Mouse (Mus musculus): ENCODE data around the gene Pex5. TPM values are rescaled to one million over a fixed set of nuclear protein-coding genes. Genes with fewer than 3 reads are reported as not detected.

The Pex5 gene
- 40.3 and 43.1 TPM in 2 replicates for polyA plus RNA-seq (2016; fragmentation: Nextera tagmentation; extraction: Ambion mirVana)

DNA sequence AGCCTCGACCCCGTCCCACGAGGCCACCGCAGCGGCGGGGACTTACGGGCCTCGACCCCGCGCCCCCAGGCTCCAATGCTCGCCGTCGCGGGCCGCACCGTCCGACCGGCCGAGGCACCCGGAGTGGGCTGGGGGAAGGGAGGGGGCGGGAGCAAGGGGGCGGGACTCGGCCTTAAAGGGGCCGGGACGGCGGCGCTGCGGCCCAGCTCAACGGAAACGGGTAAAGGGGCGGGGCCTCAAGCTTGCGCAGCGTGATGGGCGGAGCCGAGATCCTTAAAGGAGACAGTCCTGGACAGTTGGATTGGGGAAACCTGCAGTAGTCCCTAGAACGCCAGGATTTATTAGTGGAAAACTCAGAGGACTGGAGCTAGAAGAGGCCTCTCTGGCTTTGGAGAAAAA is at the start of gene Pex5:
Pex5 (minus strand) TSS at position 141 of the 399 bp plus-strand sequence.
- Histone ChIP-seq H3K36me3 (replicated peaks) (peaks cover 31% of the 10 kb centered on the region), H3K4me1 (peaks cover 30% of the 10 kb centered on the region), H3K9me3 (no peaks in the 10 kb centered on the region), H3K4me3 (peak within 1 kb of the TSS; percentile 90), H3K27me3 (ENCODE audit: poor library complexity, severe bottlenecking) (no peaks in the 10 kb centered on the region), H3K27ac (peak within 1 kb of the TSS; percentile 95)
- DNase-seq (ENCODE audit: extremely low spot score, low spot score), result peak; percentile 90
- WGBS, result under 1% methylated on average over 36 of the region's 36 CpGs

GRCm38 (mm10) chr6:124463881-124464291 is 49.0 kb upstream of the Pex5 start:
- WGBS, result 21% methylated on average over 8 of the region's 8 CpGs
- Histone ChIP-seq H3K36me3 (replicated peaks) (no peaks in the 10 kb centered on the region), H3K27ac (peak overlapping the region; percentile 80), H3K9me3 (no peaks in the 10 kb centered on the region), H3K4me3 (peak overlapping the region; percentile 60), H3K27me3 (ENCODE audit: poor library complexity, severe bottlenecking) (peaks cover 25% of the 10 kb centered on the region), H3K4me1 (peaks cover 25% of the 10 kb centered on the region)
- DNase-seq (ENCODE audit: extremely low spot score, low spot score), result no peak

GRCm38 (mm10) chr6:124459388-124459787 is 44.5 kb upstream of the Pex5 start:
- no peak for DNase-seq (ENCODE audit: extremely low spot score, low spot score)
- H3K36me3 ChIP-seq (replicated peaks), result 0 out of 2 replicates have a peak, but pooled peaks cover 2% of the 10 kb centered on the region
- H3K27me3 ChIP-seq (ENCODE audit: poor library complexity, severe bottlenecking), result peaks cover 18% of the 10 kb centered on the region
- H3K27ac ChIP-seq, result no peak overlapping the region
- WGBS, result 90% methylated on average over 4 of the region's 4 CpGs
- H3K4me3 ChIP-seq, result no peak overlapping the region
- H3K4me1 ChIP-seq, result peaks cover 11% of the 10 kb centered on the region
- no peaks in the 10 kb centered on the region for H3K9me3 ChIP-seq

GRCm38 (mm10) chr6:124458505-124458904 is 43.6 kb upstream of the Pex5 start:
- H3K4me1 ChIP-seq, result peaks cover 2% of the 10 kb centered on the region; the same call in 1 of the 2 replicates
- no peak for DNase-seq (ENCODE audit: extremely low spot score, low spot score)
- 84% methylated on average over 11 of the region's 11 CpGs for WGBS
- no peak overlapping the region for H3K27ac ChIP-seq
- 0 out of 2 replicates have a peak, but pooled peaks cover 2% of the 10 kb centered on the region for H3K36me3 ChIP-seq (replicated peaks)
- no peak overlapping the region for H3K4me3 ChIP-seq
- no peaks in the 10 kb centered on the region for H3K9me3 ChIP-seq
- H3K27me3 ChIP-seq (ENCODE audit: poor library complexity, severe bottlenecking), result peaks cover 10% of the 10 kb centered on the region

DNA sequence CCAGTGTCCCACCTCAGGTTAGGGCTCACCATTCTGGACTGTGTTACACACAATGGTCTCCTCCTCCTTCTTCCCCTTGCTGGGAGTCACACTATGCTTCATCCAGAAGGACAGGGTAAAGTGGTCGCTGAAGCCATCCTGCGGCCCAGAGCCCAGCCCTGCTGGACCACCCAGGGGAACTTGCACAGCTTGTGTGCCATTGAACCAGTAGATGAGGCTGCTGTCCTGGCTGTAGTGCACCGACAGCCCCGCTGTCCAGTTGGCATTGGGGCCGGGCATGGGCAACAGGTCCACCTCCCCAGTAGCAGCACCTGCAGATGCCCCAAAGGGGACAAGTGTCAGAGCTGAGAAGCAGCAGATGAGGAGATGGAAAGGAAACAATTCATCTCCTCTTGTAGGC is 43.0 kb upstream of the Pex5 start:
- Histone ChIP-seq H3K4me1 (no peaks in the 10 kb centered on the region), H3K36me3 (replicated peaks) (0 out of 2 replicates have a peak, but pooled peaks cover 2% of the 10 kb centered on the region), H3K27ac (no peak overlapping the region), H3K4me3 (no peak overlapping the region), H3K27me3 (ENCODE audit: poor library complexity, severe bottlenecking) (peaks cover 3% of the 10 kb centered on the region), H3K9me3 (no peaks in the 10 kb centered on the region)
- DNase-seq (ENCODE audit: extremely low spot score, low spot score), result no peak
- WGBS, result 90% methylated on average over 5 of the region's 5 CpGs

DNA sequence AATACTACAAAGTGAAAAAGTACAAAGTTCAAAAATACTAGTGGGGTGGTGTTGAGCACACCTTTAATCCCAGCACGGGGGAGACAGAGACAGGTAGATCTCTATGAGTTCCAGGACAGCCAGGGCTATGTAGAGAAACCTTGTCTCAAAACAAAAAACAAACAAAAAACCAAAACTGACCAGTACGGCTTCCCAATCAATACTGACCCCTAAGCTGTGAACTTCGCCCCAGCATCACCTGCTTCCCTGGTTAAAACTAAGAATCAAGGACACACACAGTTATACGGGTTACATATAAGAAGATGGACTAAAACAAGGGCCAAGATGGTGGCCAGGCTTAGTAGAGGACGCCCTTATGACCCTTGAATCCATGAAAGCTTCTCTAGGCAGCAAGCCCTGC is 41.4 kb upstream of the Pex5 start:
- DNase-seq (ENCODE audit: extremely low spot score, low spot score), result no peak
- Histone ChIP-seq H3K4me3 (no peak overlapping the region), H3K9me3 (no peaks in the 10 kb centered on the region), H3K27ac (no peak overlapping the region), H3K36me3 (replicated peaks) (0 out of 2 replicates have a peak, but pooled peaks cover 2% of the 10 kb centered on the region), H3K4me1 (no peaks in the 10 kb centered on the region), H3K27me3 (ENCODE audit: poor library complexity, severe bottlenecking) (no peaks in the 10 kb centered on the region)
- 95% methylated on average over 5 of the region's 5 CpGs for WGBS

- Histone ChIP-seq H3K4me3 (no peak overlapping the region), H3K27ac (no peak overlapping the region), H3K27me3 (ENCODE audit: poor library complexity, severe bottlenecking) (no peaks in the 10 kb centered on the region), H3K4me1 (no peaks in the 10 kb centered on the region), H3K9me3 (no peaks in the 10 kb centered on the region), H3K36me3 (replicated peaks) (0 out of 2 replicates have a peak, but pooled peaks cover 2% of the 10 kb centered on the region)
- WGBS, result 52% methylated on average over 4 of the region's 4 CpGs
- no peak for DNase-seq (ENCODE audit: extremely low spot score, low spot score)
Measured at GRCm38 (mm10) chr6:124453756-124454155, 38.9 kb upstream of the Pex5 start.

GRCm38 (mm10) chr6:124451995-124452394 is 37.1 kb upstream of the Pex5 start:
- no peaks in the 10 kb centered on the region for H3K36me3 ChIP-seq (replicated peaks)
- no peak overlapping the region for H3K27ac ChIP-seq
- H3K27me3 ChIP-seq (ENCODE audit: poor library complexity, severe bottlenecking), result no peaks in the 10 kb centered on the region
- H3K9me3 ChIP-seq, result no peaks in the 10 kb centered on the region
- no peak for DNase-seq (ENCODE audit: extremely low spot score, low spot score)
- 75% methylated on average over 3 of the region's 3 CpGs for WGBS
- no peaks in the 10 kb centered on the region for H3K4me1 ChIP-seq
- H3K4me3 ChIP-seq, result no peak overlapping the region

DNA sequence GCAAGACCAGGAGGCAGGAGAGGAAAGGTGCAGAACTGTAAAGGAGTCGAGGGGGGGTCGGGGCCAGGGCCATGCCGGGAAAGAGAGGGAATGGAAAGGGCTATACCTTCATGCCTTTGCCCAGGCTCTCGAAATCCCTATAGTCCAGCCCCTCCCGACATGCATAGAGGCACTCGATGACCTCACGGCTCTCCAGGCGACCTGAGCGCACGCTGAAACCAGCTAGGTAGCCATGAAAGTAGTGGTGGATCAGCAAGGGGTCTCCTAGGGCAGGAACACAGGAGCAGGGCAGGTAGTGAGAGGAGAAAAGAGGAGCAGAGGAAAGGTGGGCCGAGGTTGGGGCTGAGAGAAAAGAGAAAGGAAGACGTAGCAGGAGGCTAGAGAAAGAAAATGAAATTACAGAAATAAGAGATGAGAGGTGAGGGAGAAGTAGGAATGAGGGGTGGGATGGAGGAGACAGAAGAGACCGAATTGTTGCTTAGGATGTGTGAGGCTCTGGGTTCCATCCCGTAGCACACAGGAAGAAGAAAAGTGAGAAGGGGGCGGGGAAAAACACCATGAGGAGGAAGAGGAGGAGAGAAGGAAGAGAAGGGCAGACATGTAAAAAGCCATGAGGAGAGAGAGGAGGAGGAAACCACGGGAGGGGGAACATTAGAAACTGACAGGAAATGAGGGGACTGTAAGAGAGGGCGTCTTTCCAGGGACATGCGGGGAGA is 35.0 kb upstream of the Pex5 start:
- no peak for DNase-seq (ENCODE audit: extremely low spot score, low spot score)
- Histone ChIP-seq H3K27me3 (ENCODE audit: poor library complexity, severe bottlenecking) (no peaks in the 10 kb centered on the region), H3K4me3 (no peak overlapping the region), H3K9me3 (no peaks in the 10 kb centered on the region), H3K4me1 (no peaks in the 10 kb centered on the region), H3K27ac (no peak overlapping the region), H3K36me3 (replicated peaks) (no peaks in the 10 kb centered on the region)
- WGBS, result 86% methylated on average over 18 of the region's 18 CpGs

GRCm38 (mm10) chr6:124448959-124449667 is 34.2 kb upstream of the Pex5 start:
- H3K4me3 ChIP-seq, result no peak overlapping the region
- no peaks in the 10 kb centered on the region for H3K36me3 ChIP-seq (replicated peaks)
- no peaks in the 10 kb centered on the region for H3K27me3 ChIP-seq (ENCODE audit: poor library complexity, severe bottlenecking)
- no peaks in the 10 kb centered on the region for H3K4me1 ChIP-seq
- 95% methylated on average over 16 of the region's 16 CpGs for WGBS
- no peak for DNase-seq (ENCODE audit: extremely low spot score, low spot score)
- H3K9me3 ChIP-seq, result no peaks in the 10 kb centered on the region
- no peak overlapping the region for H3K27ac ChIP-seq

DNA sequence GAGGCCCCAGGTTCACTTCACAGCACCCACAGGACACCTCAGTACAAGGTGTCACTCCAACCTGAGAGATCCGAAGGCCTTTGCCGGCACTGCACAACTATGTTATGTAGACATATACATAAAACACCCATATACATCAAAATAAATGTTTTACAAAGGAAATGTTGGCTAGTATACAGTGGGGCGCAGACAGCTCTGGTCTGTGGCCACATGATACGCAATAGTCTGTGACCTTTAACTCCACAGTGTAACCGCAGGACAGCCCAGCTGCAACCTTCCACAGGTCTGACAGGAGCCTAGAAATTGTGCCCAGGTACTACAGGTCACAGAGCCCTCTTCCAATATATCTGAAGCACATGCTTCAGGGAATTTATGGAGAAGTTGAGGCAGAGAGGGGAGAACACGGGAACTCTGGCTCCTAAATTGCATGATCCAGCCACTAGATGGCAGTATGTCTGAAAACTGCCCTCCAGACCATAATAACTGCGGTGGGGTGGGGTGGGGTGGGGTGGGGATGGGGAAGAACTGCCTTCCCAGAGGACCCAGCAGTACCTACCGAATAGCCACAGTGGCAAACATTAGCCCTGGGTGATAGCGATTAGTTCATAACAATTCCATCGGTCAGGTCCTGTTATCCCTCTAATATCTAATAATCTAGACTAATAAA is 33.5 kb upstream of the Pex5 start:
- H3K4me1 ChIP-seq, result no peaks in the 10 kb centered on the region
- no peak overlapping the region for H3K4me3 ChIP-seq
- no peaks in the 10 kb centered on the region for H3K9me3 ChIP-seq
- DNase-seq (ENCODE audit: extremely low spot score, low spot score), result no peak
- no peaks in the 10 kb centered on the region for H3K36me3 ChIP-seq (replicated peaks)
- no peak overlapping the region for H3K27ac ChIP-seq
- no peaks in the 10 kb centered on the region for H3K27me3 ChIP-seq (ENCODE audit: poor library complexity, severe bottlenecking)
- WGBS, result 74% methylated on average over 10 of the region's 10 CpGs

DNA sequence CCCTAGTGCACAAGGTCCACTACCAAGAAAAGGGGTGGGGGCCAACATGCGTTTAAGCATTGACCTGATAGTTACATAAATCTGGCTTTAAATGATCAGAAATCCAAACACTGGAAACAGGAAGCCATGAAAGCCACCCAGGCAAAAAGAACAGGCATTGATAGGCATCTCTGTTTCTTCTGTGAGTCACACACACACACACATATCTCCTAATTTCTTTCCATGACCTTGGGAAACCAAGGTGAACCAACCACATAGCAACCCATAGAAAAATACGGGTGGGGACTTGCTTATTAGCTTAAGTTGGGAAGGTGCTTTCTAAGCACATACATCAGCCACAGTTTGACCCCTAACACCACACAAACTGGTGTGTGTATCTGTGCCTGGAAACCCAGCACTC is 32.5 kb upstream of the Pex5 start:
- H3K27me3 ChIP-seq (ENCODE audit: poor library complexity, severe bottlenecking), result no peaks in the 10 kb centered on the region
- no peaks in the 10 kb centered on the region for H3K36me3 ChIP-seq (replicated peaks)
- H3K9me3 ChIP-seq, result no peaks in the 10 kb centered on the region
- no peak for DNase-seq (ENCODE audit: extremely low spot score, low spot score)
- 91% methylated on average over 2 of the region's 2 CpGs for WGBS
- no peak overlapping the region for H3K4me3 ChIP-seq
- H3K27ac ChIP-seq, result no peak overlapping the region
- H3K4me1 ChIP-seq, result no peaks in the 10 kb centered on the region

- no peaks in the 10 kb centered on the region for H3K4me1 ChIP-seq
- H3K9me3 ChIP-seq, result no peaks in the 10 kb centered on the region
- H3K27me3 ChIP-seq (ENCODE audit: poor library complexity, severe bottlenecking), result no peaks in the 10 kb centered on the region
- no peak for DNase-seq (ENCODE audit: extremely low spot score, low spot score)
- WGBS, result 95% methylated on average over 9 of the region's 9 CpGs
- H3K36me3 ChIP-seq (replicated peaks), result no peaks in the 10 kb centered on the region
- no peak overlapping the region for H3K27ac ChIP-seq
- H3K4me3 ChIP-seq, result no peak overlapping the region
Measured at GRCm38 (mm10) chr6:124446459-124446858, 31.6 kb upstream of the Pex5 start.

All from forebrain, embryonic 10.5 days (tissue).